Mouse (Mus musculus): ENCODE data around the gene Adat3.

DNA sequence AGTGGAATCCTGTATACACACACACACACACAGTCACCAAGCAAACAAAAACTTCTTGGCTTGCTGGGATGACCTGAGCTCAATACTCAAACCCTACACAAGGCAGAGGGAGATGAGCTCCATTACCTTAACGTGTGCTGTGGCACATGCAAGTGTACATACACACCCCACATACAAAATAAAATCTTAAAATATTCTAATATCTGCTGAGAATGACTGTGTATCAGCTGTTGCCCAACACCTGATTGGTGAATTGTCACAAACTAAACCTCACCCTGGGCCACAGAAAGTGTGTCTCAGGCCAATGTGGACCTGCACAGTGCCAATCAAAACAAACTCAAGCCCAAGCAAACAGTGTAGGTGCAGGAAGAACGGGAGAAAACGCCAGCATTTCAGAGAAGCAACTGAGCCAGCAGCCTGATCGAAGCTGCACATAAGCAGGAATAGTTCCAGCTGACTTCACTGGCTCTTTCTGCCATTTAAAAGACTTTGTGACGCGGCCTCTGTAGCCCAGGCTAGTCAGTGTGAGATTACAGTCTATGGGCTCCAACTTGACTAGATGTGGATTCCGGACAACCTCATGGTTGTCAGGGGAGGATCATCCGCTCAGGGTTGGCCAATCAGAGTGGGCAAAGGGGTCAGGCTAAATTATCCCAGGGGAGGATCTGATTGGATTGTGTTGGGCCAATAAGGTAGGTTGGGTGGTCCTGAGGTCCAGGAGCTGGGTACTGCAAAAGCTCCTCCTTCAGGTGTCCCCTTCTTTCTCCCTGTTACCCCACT, 17.0 kb downstream of the Adat3 start:
- TF ChIP-seq POLR2A (IDR thresholded peaks at IDR 0.05; ENCODE audit: borderline replicate concordance, control insufficient read depth, low read depth, low read length) = no peak
- TF ChIP-seq CTCF (IDR thresholded peaks at IDR 0.05; ENCODE audit: control insufficient read depth, insufficient read depth, low read length) = no peak

Data from bone marrow, adult 2 months (tissue).